Mouse (Mus musculus) intestine, postnatal 0 days (tissue): ENCODE results near the gene Pik3r1. TPM values are rescaled to one million over a fixed set of nuclear protein-coding genes. Genes with fewer than 3 reads are reported as not detected.

Source experiments
- ATAC-seq: fragments of 200-750 bp; cut with Nextera tagmentation; 2 replicates; pipeline ENCODE4 v1.8.0; 2017; ENCODE audit warnings: mild to moderate bottlenecking, moderate TSS enrichment, moderate library complexity
- H3K27ac ChIP-seq: fragments of 300-500 bp; sonication (generic); 2 replicates; pipeline ENCODE4 v1.5.1; 2014; ENCODE audit warnings: mild to moderate bottlenecking, low read depth, low read length, moderate library complexity
- H3K27me3 ChIP-seq: fragments of 300-500 bp; sonication (generic); replicated peaks from 2 replicates; pipeline ENCODE4 v1.6.1; 2014; ENCODE audit warnings: low read length, mixed read lengths; ENCODE audit not compliant: control insufficient read depth, insufficient read depth
- H3K36me3 ChIP-seq: fragments of 300-500 bp; sonication (generic); 2 replicates; pipeline ENCODE4 v1.6.1; 2014; ENCODE audit warnings: mild to moderate bottlenecking, moderate library complexity; ENCODE audit not compliant: control insufficient read depth, insufficient read depth
- H3K4me1 ChIP-seq: fragments of 300-500 bp; sonication (generic); replicated peaks from 2 replicates; pipeline ENCODE4 v1.6.1; 2014; ENCODE audit warnings: antibody characterized with exemption, low read length, mixed read lengths; ENCODE audit not compliant: control insufficient read depth, insufficient read depth
- H3K4me2 ChIP-seq: fragments of 300-500 bp; sonication (generic); replicated peaks from 2 replicates; pipeline ENCODE4 v1.6.1; 2014; ENCODE audit warnings: low read depth, mild to moderate bottlenecking, moderate library complexity
- H3K4me3 ChIP-seq: fragments of 300-500 bp; sonication (generic); 2 replicates; pipeline ENCODE4 v1.5.1; 2014; ENCODE audit warnings: low read depth, low read length
- H3K9ac ChIP-seq: fragments of 300-500 bp; sonication (generic); 2 replicates; pipeline ENCODE4 v1.6.1; 2014; ENCODE audit warnings: mild to moderate bottlenecking, low read depth, low read length
- H3K9me3 ChIP-seq: fragments of 300-500 bp; sonication (generic); 2 replicates; pipeline ENCODE4 v1.6.1; 2016; ENCODE audit warnings: mixed run types; ENCODE audit not compliant: control insufficient read depth
- CTCF ChIP-seq: sonication (generic); IDR thresholded peaks from 2 replicates; pipeline ENCODE4 v1.5.1; 2016; ENCODE audit warnings: low read depth, mild to moderate bottlenecking, control low read depth, antibody characterized with exemption, moderate library complexity
- WGBS: fragments of 180-500 bp; shearing (Covaris S2); extraction: QIAGEN DNeasy Blood & Tissue Kit; methylation state at CpG from one replicate; pipeline ENCODE4 v1.1.7; 2014; 5-methylcytosine and 5-hydroxymethylcytosine counted together
- polyA plus RNA-seq: library from polyadenylated mRNA; unstranded; fragments of >200 nt; fragmentation: Nextera tagmentation; extraction: Ambion mirVana; gene quantifications from 2 replicates; pipeline ENCODE4 v1.2.1, GENCODE M21; 2015

Pik3r1 gene
- polyA plus RNA-seq, 1 experiment from 2014 or later: 14.7 TPM

DNA sequence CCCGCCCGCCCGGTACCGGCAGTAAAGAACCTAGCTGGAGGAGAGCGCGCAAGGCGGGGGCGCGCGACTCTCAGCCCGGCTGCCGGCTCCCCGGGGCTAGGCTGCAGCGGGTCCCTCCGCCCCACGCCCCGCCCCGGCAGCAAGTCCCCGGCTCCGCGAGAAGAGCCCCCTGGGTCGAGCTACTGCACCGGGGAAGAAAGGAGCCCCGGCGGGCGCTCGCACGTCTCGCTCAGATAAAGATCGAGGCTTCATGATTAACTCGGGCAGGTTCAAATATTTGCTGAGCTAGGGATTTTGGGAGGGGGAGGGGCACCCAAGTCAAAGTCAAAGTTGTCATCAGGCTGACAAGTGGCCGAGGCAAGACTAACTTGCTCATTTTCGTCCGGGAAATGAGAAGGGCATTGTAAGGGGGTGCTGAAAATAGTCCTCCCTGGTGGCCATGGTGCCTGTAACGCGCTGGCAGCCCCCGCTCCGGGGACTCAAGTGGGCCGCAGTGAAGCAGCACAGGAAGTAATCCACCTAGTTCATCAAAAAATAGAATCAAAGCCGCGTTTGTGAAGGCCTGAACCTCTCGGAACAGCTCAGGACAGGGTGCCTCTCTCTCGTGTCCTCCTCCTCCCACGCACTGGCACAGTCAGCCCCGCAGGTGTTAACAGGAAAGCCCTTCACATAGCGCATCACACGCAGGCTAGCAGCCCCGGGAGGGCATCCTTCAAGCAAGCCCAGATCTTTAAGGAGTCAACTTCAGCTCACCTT lies 73.3 kb downstream of the Pik3r1 start:
- peak overlapping the region; percentile 90 for H3K4me2 ChIP-seq
- 0 out of 2 replicates have a peak overlapping the region, but pooled peaks have one; percentile 52 for H3K27ac ChIP-seq
- WGBS: 5% methylated on average over 47 of the region's 48 CpGs
- no peaks in the 10 kb centered on the region for H3K27me3 ChIP-seq
- H3K9me3 ChIP-seq: no peaks in the 10 kb centered on the region
- H3K4me3 ChIP-seq: peak overlapping the region; percentile 62
- peak; percentile 56 for ATAC-seq
- peaks cover 8% of the 10 kb centered on the region; the same call in 1 of the 2 replicates for H3K4me1 ChIP-seq
- H3K36me3 ChIP-seq: peaks cover 18% of the 10 kb centered on the region
- no peak for TF ChIP-seq CTCF
- H3K9ac ChIP-seq: peak overlapping the region; percentile 53

DNA sequence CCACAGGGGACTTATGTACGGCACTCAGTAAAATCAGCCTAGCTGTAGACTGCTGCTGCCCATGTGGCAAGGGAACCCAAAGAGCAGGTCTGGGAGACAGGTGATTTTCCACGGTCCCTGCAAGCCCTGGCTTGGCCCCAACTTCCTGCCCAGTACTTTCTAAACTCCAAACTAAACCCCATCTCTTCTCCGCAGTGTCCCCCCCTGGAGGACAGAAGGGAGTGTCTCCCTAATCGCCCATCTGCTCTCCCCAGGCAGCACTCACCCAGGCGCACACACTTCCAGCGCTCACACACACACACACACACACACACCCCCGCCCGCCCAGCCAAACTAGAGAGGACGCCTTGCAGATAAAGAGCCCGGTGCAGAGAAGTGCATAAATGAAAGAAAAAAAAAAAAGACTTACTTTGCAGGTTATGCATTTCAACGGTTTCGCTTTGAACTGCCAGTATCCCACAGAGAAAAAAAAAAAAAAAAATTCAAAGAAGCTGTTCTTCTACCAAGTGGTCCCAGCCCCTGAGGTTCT lies 74.0 kb downstream of the Pik3r1 start:
- TF ChIP-seq CTCF: peak; percentile 58

GRCm38 (mm10) chr13:101692866-101693691 lies 74.9 kb downstream of the Pik3r1 start:
- WGBS: 68% methylated on average over 7 of the region's 7 CpGs
- Histone ChIP-seq H3K4me1 (peaks cover 8% of the 10 kb centered on the region; the same call in 1 of the 2 replicates), H3K9ac (no peak overlapping the region), H3K27ac (no peak overlapping the region), H3K4me3 (no peak overlapping the region), H3K27me3 (no peaks in the 10 kb centered on the region), H3K4me2 (peak overlapping the region; percentile 90; the same call in 1 of the 2 replicates), H3K36me3 (peaks cover 10% of the 10 kb centered on the region), H3K9me3 (no peaks in the 10 kb centered on the region)
- ATAC-seq: no peak
- TF ChIP-seq CTCF: no peak

More for the DNA sequence above, 74.0 kb downstream of the Pik3r1 start:
- Histone ChIP-seq H3K4me3 (peak overlapping the region; percentile 62), H3K9ac (peak overlapping the region; percentile 53), H3K27ac (0 out of 2 replicates have a peak overlapping the region, but pooled peaks have one; percentile 52), H3K9me3 (no peaks in the 10 kb centered on the region), H3K4me2 (peak overlapping the region; percentile 90), H3K4me1 (peaks cover 8% of the 10 kb centered on the region; the same call in 1 of the 2 replicates), H3K36me3 (peaks cover 12% of the 10 kb centered on the region), H3K27me3 (no peaks in the 10 kb centered on the region)
- peak; percentile 63 for ATAC-seq
- WGBS: 7% methylated on average over 12 of the region's 12 CpGs

GRCm38 (mm10) chr13:101692239-101692784 lies 75.7 kb downstream of the Pik3r1 start:
- H3K4me2 ChIP-seq: peak overlapping the region; percentile 39
- no peaks in the 10 kb centered on the region for H3K9me3 ChIP-seq
- TF ChIP-seq CTCF: no peak
- H3K36me3 ChIP-seq: peaks cover 16% of the 10 kb centered on the region
- 45% methylated on average over 17 of the region's 17 CpGs for WGBS
- H3K4me1 ChIP-seq: peaks cover 8% of the 10 kb centered on the region; the same call in 1 of the 2 replicates
- ATAC-seq: no peak
- no peak overlapping the region for H3K27ac ChIP-seq
- no peaks in the 10 kb centered on the region for H3K27me3 ChIP-seq
- H3K4me3 ChIP-seq: no peak overlapping the region
- no peak overlapping the region for H3K9ac ChIP-seq

- Histone ChIP-seq H3K4me1 (peaks cover 8% of the 10 kb centered on the region; the same call in 1 of the 2 replicates), H3K27ac (no peak overlapping the region), H3K4me3 (no peak overlapping the region), H3K9me3 (no peaks in the 10 kb centered on the region), H3K9ac (no peak overlapping the region), H3K36me3 (peaks cover 22% of the 10 kb centered on the region), H3K27me3 (no peaks in the 10 kb centered on the region), H3K4me2 (0 out of 2 replicates have a peak overlapping the region, but pooled peaks have one; percentile 4)
- no peak for ATAC-seq
- no peak for TF ChIP-seq CTCF
- WGBS: 73% methylated on average over 6 of the region's 6 CpGs
These were observed 76.3 kb downstream of the Pik3r1 start for GRCm38 (mm10) chr13:101691669-101692068.
